Mouse (Mus musculus): ENCODE measurements around the gene Pla2g15. TPM values are rescaled to one million over a fixed set of nuclear protein-coding genes. Genes with fewer than 3 reads are reported as not detected.

Gene Pla2g15
- polyA plus RNA-seq, 1 experiment = 10.2 TPM

GRCm38 (mm10) chr8:106140191-106140590 lies 10.0 kb upstream of the Pla2g15 start:
- DNase-seq = no peak
- H3K27me3 ChIP-seq (replicated peaks; ENCODE audit: control insufficient read depth, insufficient read depth, low read length) = no peaks in the 10 kb centered on the region
- TF ChIP-seq POLR2A (IDR thresholded peaks at IDR 0.05; ENCODE audit: low read depth, low read length) (no peak), CTCF (conservative IDR thresholded peaks at IDR 0.05; ENCODE audit: insufficient read depth, insufficient read length, low read depth, low read length) (no peak)
- H3K4me3 ChIP-seq (ENCODE audit: insufficient read depth, low read depth, low read length) = no peak overlapping the region
- H3K4me1 ChIP-seq (ENCODE audit: control insufficient read depth, insufficient read depth, low read length) = peaks cover 6% of the 10 kb centered on the region; the same call in 1 of the 2 replicates
- WGBS = 64% methylated on average over 5 of the region's 5 CpGs
- no peaks in the 10 kb centered on the region for H3K36me3 ChIP-seq (ENCODE audit: control insufficient read depth, insufficient read depth, low read length)
- H3K27ac ChIP-seq (ENCODE audit: insufficient read depth, low read depth, low read length) = no peak overlapping the region

- 12% methylated on average over 13 of the region's 13 CpGs for WGBS
- TF ChIP-seq CTCF (conservative IDR thresholded peaks at IDR 0.05; ENCODE audit: insufficient read depth, insufficient read length, low read depth, low read length) (peak; percentile 94), POLR2A (IDR thresholded peaks at IDR 0.05; ENCODE audit: low read depth, low read length) (no peak)
- Histone ChIP-seq H3K27ac (ENCODE audit: insufficient read depth, low read depth, low read length) (no peak overlapping the region), H3K4me1 (ENCODE audit: control insufficient read depth, insufficient read depth, low read length) (peaks cover 6% of the 10 kb centered on the region; the same call in 1 of the 2 replicates), H3K36me3 (ENCODE audit: control insufficient read depth, insufficient read depth, low read length) (no peaks in the 10 kb centered on the region), H3K27me3 (replicated peaks; ENCODE audit: control insufficient read depth, insufficient read depth, low read length) (no peaks in the 10 kb centered on the region), H3K4me3 (ENCODE audit: insufficient read depth, low read depth, low read length) (no peak overlapping the region)
- DNase-seq = peak; percentile 86
These were observed 9.4 kb upstream of the Pla2g15 start for GRCm38 (mm10) chr8:106140769-106141168.

GRCm38 (mm10) chr8:106145331-106145730 lies 4.9 kb upstream of the Pla2g15 start:
- H3K27me3 ChIP-seq (replicated peaks; ENCODE audit: control insufficient read depth, insufficient read depth, low read length) = no peaks in the 10 kb centered on the region
- no peak for DNase-seq
- WGBS = 90% methylated on average over 2 of the region's 2 CpGs
- H3K36me3 ChIP-seq (ENCODE audit: control insufficient read depth, insufficient read depth, low read length) = no peaks in the 10 kb centered on the region
- H3K4me1 ChIP-seq (ENCODE audit: control insufficient read depth, insufficient read depth, low read length) = no peaks in the 10 kb centered on the region; the same call in 1 of the 2 replicates
- TF ChIP-seq CTCF (conservative IDR thresholded peaks at IDR 0.05; ENCODE audit: insufficient read depth, insufficient read length, low read depth, low read length) (no peak), POLR2A (IDR thresholded peaks at IDR 0.05; ENCODE audit: low read depth, low read length) (no peak)
- no peak overlapping the region for H3K27ac ChIP-seq (ENCODE audit: insufficient read depth, low read depth, low read length)
- no peak overlapping the region for H3K4me3 ChIP-seq (ENCODE audit: insufficient read depth, low read depth, low read length)

- Histone ChIP-seq H3K27ac (ENCODE audit: insufficient read depth, low read depth, low read length) (no peak overlapping the region), H3K4me1 (ENCODE audit: control insufficient read depth, insufficient read depth, low read length) (peaks cover 2% of the 10 kb centered on the region; the same call in 1 of the 2 replicates), H3K4me3 (ENCODE audit: insufficient read depth, low read depth, low read length) (no peak overlapping the region), H3K36me3 (ENCODE audit: control insufficient read depth, insufficient read depth, low read length) (no peaks in the 10 kb centered on the region), H3K27me3 (replicated peaks; ENCODE audit: control insufficient read depth, insufficient read depth, low read length) (no peaks in the 10 kb centered on the region)
- no peak for TF ChIP-seq CTCF (conservative IDR thresholded peaks at IDR 0.05; ENCODE audit: insufficient read depth, insufficient read length, low read depth, low read length)
- no peak for TF ChIP-seq POLR2A (IDR thresholded peaks at IDR 0.05; ENCODE audit: low read depth, low read length)
- no peak for DNase-seq
- WGBS = 93% methylated on average over 4 of the region's 4 CpGs
These were observed 4.2 kb upstream of the Pla2g15 start for GRCm38 (mm10) chr8:106146014-106146413.

GRCm38 (mm10) chr8:106147868-106148565 lies 2.2 kb upstream of the Pla2g15 start:
- no peak overlapping the region for H3K4me3 ChIP-seq (ENCODE audit: insufficient read depth, low read depth, low read length)
- no peaks in the 10 kb centered on the region for H3K27me3 ChIP-seq (replicated peaks; ENCODE audit: control insufficient read depth, insufficient read depth, low read length)
- peaks cover 3% of the 10 kb centered on the region; the same call in 1 of the 2 replicates for H3K4me1 ChIP-seq (ENCODE audit: control insufficient read depth, insufficient read depth, low read length)
- 48% methylated on average over 6 of the region's 6 CpGs for WGBS
- no peaks in the 10 kb centered on the region for H3K36me3 ChIP-seq (ENCODE audit: control insufficient read depth, insufficient read depth, low read length)
- TF ChIP-seq POLR2A (IDR thresholded peaks at IDR 0.05; ENCODE audit: low read depth, low read length) (no peak), CTCF (conservative IDR thresholded peaks at IDR 0.05; ENCODE audit: insufficient read depth, insufficient read length, low read depth, low read length) (no peak)
- DNase-seq = peak; percentile 63
- no peak overlapping the region for H3K27ac ChIP-seq (ENCODE audit: insufficient read depth, low read depth, low read length)

- H3K27ac ChIP-seq (ENCODE audit: insufficient read depth, low read depth, low read length) = no peak overlapping the region
- no peaks in the 10 kb centered on the region for H3K27me3 ChIP-seq (replicated peaks; ENCODE audit: control insufficient read depth, insufficient read depth, low read length)
- H3K4me3 ChIP-seq (ENCODE audit: insufficient read depth, low read depth, low read length) = no peak overlapping the region
- H3K4me1 ChIP-seq (ENCODE audit: control insufficient read depth, insufficient read depth, low read length) = peaks cover 3% of the 10 kb centered on the region; the same call in 1 of the 2 replicates
- no peaks in the 10 kb centered on the region for H3K36me3 ChIP-seq (ENCODE audit: control insufficient read depth, insufficient read depth, low read length)
- 92% methylated on average over 6 of the region's 6 CpGs for WGBS
- no peak for TF ChIP-seq CTCF (conservative IDR thresholded peaks at IDR 0.05; ENCODE audit: insufficient read depth, insufficient read length, low read depth, low read length)
- no peak for TF ChIP-seq POLR2A (IDR thresholded peaks at IDR 0.05; ENCODE audit: low read depth, low read length)
- peak; percentile 16 for DNase-seq
These were observed 1.2 kb upstream of the Pla2g15 start for GRCm38 (mm10) chr8:106149025-106149424.

- no peak overlapping the region for H3K27ac ChIP-seq (ENCODE audit: insufficient read depth, low read depth, low read length)
- H3K36me3 ChIP-seq (ENCODE audit: control insufficient read depth, insufficient read depth, low read length) = no peaks in the 10 kb centered on the region
- H3K4me1 ChIP-seq (ENCODE audit: control insufficient read depth, insufficient read depth, low read length) = peaks cover 3% of the 10 kb centered on the region; the same call in 1 of the 2 replicates
- TF ChIP-seq CTCF (conservative IDR thresholded peaks at IDR 0.05; ENCODE audit: insufficient read depth, insufficient read length, low read depth, low read length) (no peak), POLR2A (IDR thresholded peaks at IDR 0.05; ENCODE audit: low read depth, low read length) (no peak)
- H3K4me3 ChIP-seq (ENCODE audit: insufficient read depth, low read depth, low read length) = peak overlapping the region; percentile 78
- no peaks in the 10 kb centered on the region for H3K27me3 ChIP-seq (replicated peaks; ENCODE audit: control insufficient read depth, insufficient read depth, low read length)
- no peak for DNase-seq
- 23% methylated on average over 8 of the region's 8 CpGs for WGBS
These were observed 428 bp downstream of the Pla2g15 start for GRCm38 (mm10) chr8:106150653-106151000.
